Mouse (Mus musculus): ENCODE measurements at regions not wholly inside any gene's neighbourhood (a gene's known extent, or its start where the extent isn't known, plus 50 kb on each side); places are given as distances from the start of the nearest gene placed in this dataset.
A peak's percentile ranks its signal among the peaks of the same experiment; 100 is the strongest.
"Not testable (repeated sequence)": the region's sequence is repeated elsewhere in the genome, so short reads cannot be mapped to it uniquely, and the experiment has no call there.

DNA sequence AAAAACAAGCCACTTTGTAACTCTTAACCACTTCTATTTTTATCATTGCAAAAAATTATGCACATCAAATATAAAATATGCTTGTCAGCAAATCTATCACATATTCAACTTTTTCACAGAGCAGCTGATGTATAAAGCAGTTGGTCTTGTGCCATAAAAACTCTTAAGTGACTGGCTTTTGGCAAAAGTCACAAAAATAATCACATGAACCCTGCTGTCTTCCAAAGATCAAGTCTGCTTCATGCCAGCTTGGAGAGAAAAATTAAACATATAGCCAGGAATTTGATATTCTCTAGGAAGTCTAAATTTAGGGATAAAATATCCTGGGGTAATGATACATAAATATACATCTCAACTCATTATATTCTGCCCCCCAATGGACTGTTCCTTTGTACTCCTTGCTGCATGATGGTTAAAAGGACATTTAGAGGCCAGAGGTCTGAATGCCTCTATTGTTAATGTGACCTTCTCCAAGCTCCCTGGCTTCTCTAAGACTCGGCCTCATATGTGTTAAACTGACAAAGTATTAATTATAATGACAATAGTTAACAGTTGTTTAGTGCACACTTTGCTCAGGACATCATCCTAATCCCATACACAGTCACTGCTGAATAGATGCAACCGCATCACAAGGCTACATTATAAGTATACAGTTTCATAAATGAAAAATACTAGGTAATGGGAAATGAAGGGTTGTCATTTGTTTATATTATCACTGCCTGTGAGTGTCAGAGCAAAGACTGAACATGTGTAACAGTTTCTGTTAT, 422.9 kb upstream of the Hs3st1 start:
- no peak for DNase-seq (ENCODE audit: low spot score in 2 of 2)

DNA sequence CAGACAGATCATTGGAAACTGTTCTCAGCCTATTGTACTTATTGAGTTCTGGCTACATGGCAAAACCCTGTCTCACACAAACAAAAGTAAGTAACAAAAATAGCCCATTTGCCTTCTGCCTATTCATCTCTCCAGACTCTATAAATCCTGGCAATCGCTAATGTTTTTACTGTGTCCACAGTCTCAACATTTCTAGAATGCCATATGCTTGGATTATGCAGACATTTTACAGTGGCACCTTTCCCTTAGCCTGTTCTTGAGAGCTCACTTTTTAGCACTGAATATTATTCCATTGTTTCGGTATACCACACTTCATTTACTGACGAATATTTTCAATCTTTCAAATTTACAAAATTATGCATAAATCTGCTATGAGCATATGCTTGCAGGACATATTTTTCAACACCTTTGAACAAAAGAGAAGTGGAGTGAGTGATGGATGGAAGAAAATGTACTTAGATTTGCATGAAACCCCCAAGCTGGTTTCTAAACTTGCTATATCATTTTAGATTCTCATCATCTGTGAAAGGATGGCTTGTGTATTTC, 381.5 kb upstream of the Hs3st1 start:
- no peak for DNase-seq (ENCODE audit: low spot score in 2 of 2)

DNA sequence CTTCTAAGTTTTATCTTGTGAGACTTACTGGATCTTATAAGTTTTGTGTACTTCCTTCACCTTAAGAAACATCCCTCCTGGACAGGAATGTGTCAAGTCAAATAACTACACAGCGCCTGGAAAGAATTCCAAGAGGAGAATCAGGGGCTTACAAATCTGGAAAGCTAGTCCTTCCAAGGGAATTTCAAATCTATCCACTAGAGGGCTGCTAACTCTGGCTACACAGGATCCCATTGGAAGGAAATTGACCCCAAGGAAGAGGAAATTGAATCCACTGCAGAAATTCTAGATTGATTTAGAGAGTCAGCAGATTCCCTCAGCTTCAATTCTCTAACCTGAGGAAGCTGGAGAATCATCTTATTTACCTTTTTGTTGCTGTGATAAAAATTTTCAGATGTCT, 369.1 kb upstream of the Hs3st1 start:
- DNase-seq (ENCODE audit: low spot score in 2 of 2): no peak

DNA sequence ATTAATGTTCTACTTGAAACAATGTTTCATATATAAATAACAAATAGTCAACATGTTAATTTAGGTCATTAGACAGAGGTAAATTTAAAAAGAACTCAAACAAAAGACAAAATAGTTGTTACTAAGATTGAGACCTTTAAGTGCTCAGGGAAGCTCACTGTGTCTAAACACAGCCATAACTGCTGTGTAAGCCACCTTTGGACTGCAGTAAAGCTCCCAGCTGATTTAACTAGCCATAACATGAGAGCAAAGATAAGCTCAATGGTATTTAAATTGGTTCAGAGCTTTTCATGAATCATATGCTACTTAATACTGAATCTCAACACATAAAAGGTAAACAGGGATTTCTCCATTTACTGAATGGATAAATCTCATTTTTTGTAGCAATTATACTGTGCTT, 361.6 kb upstream of the Hs3st1 start:
- no peak for DNase-seq (ENCODE audit: low spot score in 2 of 2)

DNA sequence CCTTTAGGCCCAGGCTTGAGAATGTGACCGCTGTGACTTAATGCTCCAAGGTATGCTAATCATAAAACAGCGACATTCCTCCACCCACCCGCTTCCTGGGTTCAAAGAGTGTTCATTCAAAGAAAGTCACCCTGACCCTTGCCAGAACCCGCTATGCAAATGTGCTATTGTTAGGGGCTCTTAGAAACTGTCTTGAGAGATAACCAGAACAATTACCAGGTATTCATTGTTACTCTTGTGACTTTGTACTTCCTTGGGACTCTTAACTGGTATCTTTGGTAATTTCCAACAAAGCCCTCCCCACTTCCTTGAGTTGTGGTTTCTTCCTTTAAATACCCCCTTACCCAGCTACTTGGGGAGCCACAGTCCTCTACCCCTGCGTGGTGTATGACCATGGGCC, 334.3 kb upstream of the Hs3st1 start:
- not testable (repeated sequence) for DNase-seq (ENCODE audit: low spot score in 2 of 2)

DNA sequence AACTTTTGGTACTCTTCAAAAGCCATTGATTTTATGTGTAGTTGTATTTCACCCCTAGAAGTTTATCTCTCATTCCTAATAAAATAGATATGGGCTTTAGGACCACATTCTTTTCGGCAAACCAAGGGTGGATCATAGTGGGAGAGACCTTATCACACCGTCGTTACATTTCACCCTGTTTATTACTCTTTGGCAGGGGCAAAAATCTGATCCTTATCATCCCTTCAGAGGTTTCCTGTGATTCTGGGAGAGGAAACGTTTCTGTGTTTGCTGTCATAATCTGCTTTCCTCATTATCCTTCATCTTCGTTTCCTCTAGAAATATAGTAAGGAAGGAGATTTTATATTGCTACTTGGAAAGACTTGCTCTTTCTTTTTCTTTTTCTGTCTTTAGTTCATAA, 290.0 kb upstream of the Hs3st1 start:
- no peak for DNase-seq (ENCODE audit: low spot score in 2 of 2)

DNA sequence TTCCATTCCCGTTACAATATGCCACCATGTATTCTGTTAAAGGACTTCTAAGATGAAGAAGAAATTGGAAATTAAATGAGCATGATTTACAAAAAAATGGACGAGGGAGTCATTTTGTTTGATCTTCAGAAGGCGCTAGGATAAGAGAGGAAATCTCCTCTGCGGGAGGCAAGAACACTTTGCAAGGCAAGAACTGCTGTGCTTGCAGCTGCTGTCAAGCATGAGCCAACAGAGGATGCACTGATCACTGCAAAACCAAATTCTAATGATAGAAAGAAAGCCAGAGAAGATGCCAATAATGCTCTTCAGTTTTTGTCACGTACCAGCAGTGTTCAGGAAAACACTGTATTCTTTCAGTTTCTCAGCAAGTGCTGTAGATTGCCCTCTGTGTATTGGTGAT, 279.2 kb upstream of the Hs3st1 start:
- no peak for DNase-seq (ENCODE audit: low spot score in 2 of 2)

DNA sequence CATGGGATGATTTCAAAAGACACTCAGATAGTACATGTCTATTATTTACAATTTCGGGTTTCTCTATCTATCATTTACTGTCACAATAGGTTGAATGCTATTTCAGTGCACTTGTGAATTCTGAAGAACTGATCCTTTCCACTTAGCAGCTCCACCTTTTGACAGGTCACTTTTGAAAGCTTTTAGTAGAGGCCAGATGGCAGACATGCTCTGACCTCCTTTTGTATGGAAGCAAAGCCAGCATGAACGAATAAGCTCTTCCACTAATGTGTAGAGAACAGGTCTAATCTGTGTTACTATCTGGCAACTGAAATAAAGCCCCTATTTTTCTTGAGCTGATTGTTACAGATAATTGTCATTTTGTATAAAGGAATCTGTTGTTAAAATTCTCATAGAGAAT, 278.4 kb upstream of the Hs3st1 start:
- no peak for DNase-seq (ENCODE audit: low spot score in 2 of 2)

DNA sequence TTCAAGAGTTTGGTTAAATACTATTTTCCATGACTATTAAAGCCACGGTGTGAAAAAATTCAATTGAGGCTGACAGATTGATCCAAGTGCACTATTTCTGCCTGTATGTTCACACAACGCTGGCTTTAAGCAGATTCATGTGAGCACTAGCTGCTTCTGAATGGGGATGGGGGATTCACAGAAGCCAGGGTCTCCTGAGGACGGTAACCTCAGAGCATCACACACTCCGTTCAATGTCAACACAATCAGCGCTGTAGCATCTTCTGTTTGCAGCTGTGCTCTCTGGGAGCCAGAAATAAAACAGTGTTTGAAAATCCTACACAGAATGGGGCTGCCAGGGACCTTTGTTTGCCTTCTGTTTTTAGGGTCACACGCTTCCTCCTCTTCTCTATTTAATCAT, 275.0 kb upstream of the Hs3st1 start:
- DNase-seq (ENCODE audit: low spot score in 2 of 2): no peak

DNA sequence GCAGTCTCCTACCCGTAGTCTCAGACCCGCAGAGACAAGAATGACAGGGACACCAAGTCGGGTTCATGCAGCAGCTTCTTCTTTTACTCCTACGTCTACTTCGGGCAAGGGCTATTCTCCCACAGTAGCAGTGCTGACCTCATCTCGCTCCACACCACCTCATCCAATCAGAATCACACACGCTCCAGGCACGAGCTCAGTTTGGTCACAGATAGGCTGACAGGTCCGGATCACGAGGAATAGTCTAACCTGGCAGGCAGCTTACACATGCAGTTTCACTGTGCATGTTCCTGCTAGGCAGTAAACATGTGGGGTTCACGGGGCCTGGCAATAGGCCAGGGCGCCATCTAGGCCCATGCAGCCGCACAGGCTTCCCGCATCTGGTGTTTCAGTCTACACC, 260.7 kb upstream of the Hs3st1 start:
- no peak for DNase-seq (ENCODE audit: low spot score in 2 of 2)

DNA sequence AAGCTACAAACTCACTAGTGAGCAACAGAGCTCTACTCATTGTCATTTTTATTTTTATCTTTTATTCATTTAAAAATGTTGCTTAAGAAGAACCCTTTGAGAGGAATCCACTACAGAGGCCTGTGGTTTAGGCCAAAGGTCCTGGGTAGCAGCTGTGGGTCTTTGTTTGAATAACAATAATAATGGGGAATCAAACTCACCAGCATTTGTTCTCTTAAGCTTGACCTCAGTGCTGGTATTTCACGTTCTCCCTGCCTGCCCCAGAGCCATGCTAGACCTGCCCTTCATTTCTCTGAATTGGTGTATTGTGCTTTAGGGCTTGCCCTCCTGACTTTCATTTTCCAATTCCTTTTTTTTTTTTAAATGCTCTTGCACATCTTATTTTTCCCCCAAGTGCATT, 232.8 kb upstream of the Hs3st1 start:
- DNase-seq (ENCODE audit: low spot score in 2 of 2): no peak

DNA sequence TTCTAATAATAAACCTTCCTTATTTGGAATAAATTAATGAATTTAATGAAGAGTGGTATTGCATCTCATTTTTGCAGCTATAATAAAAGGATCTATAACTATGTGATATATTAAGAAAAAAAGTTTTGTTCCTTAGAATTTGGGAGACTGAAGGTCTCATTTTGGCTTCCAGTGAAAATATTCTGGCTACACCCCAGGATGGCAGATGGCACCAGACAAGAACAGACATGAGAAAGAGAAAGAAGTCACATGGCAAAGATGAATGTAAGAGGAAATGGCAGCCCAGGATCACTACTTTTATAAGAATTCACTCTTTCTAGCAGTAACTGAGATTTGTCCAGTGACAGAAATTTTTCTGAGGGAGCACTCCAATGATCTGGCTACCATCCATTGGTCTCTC, 209.1 kb upstream of the Hs3st1 start:
- DNase-seq (ENCODE audit: low spot score in 2 of 2): peak in 1 of 2 experiments; percentile 5

DNA sequence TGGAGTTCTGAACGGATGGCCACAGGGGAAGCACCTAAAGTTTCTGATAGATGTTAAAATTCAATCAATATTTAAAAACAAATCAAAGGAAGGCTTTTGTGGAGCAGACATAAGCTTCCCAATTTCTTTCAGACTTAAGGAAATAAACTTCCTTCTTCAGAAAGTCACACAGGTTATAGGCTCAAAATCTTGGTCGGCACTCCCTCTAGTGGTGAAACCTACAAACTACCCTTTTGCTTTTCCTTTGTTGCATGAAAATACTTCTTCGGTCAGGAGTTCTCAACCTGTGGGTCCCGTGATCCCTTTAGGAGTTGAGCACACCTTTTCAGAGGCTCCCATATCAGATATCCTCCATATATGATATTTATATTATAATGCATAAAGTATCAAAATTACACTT, 205.7 kb upstream of the Hs3st1 start:
- peak in 1 of 2 experiments; percentile 10 for DNase-seq (ENCODE audit: low spot score in 2 of 2)

DNA sequence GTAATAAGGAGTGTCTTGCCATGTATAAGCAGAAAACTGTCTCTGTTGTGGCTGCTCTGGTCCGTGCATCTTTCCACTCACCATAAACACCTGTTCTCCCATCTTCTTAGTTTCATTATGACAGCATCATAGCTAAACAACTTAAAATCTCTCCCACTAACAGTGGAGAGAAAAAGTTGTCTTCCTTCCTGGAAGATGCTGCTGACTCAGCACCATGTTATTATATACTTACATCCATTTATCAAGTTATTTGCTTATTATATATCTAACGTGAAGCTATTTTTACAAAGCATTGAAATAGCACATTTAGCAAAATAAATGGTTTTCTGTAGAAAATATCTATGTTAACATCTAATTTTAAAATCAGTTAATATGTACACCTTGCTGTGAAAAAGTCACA, 180.3 kb upstream of the Hs3st1 start:
- no peak for DNase-seq (ENCODE audit: low spot score in 2 of 2)

DNA sequence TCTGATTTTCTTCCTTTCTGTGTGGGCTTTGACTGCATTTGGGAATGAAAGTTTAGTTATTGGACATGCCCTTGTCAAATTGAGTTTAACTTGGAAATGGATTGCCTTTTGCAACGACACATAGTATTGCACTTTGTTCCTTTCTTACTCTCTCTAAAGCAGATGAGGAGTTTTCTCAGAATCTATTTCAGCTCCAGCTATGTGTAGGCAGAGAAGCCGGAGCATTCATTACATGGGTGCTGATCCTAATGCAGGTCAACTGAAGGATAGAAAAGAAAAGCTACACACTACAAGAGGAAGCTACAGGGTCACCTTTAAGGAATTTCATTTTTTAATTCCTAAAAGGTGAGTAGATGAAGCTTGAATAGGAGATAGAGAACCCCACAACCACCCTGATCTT, 176.6 kb upstream of the Hs3st1 start:
- no peak for DNase-seq (ENCODE audit: low spot score in 2 of 2)

DNA sequence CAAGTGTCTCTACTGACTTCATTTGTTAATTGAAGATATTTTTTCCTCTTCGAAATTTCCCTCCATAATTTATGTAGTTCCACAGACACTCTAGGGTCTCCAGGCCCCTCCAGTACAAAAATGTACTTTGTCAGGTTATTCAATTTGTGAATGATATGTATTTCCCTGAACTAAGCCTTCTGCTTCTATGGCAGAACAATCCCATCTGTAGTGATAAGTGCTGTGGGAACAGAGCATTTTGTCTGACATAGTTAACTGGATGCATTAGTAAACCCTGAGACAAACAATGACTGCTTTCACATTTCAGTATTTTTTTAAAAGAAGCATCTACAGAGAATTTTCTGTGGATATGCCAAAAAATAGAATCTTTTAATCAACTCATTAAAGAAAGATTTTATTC, 154.1 kb upstream of the Hs3st1 start:
- DNase-seq (ENCODE audit: low spot score in 2 of 2): peak in 1 of 2 experiments; percentile 34

DNA sequence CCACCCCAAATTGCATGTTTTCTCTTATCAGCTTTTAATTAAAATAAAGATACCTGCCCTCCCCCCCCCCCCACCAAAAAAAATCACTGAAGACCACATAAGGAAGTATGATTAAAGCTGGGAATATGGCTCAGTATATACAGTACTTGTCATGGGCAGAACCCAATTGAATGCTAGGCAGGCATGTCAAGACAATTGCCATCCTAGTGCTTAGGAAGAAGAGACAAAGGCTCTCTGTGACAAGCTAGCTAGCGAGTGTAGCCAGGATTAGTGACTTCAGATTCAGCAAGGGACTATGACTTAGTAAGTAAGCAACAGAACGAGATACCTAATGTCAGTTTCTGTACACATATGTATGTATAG, 116.4 kb upstream of the Hs3st1 start:
- no peak for DNase-seq (ENCODE audit: low spot score in 2 of 2)

DNA sequence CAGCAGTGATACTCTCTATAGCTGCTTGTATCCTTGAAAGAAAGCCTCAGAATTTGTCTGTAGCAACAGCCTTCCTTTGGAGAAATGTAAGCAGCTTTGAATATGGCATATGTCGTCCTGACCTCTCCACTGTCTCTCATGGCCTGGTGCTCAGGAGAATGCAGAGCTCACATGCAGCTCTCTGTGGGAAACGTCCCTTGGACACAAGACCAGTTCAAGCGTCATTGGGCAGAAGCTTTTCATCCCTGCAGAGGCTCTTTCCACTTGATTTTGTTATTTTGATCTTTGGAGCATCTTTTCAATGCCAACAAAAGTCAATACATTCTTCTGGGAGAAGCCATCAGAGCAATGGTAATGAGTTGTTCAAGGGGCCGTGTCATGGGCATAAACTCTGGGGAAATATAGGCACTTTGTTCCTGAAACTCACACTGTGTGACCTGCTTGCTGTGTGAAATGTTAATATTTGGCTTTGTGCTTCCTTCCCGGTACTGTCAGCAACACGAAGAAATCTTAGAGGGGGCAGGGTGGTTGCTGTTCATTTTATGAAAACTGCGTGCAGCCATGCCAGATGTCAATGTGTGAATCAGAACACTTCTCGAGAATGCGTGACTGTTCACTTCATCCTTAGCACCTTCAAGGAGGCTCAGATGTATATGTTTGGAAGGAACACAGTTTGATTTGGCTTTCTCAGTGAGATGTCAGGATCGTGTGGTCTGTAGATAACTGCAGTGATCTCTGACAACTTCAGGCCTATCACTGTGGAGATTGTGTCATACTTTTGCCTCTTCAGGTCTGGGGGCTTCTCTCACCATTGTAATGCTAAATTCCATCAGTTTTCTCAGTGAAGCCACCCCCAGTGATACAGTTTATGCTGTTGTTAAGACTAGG, 115.8 kb upstream of the Hs3st1 start:
- DNase-seq (ENCODE audit: low spot score in 2 of 2): no peak

DNA sequence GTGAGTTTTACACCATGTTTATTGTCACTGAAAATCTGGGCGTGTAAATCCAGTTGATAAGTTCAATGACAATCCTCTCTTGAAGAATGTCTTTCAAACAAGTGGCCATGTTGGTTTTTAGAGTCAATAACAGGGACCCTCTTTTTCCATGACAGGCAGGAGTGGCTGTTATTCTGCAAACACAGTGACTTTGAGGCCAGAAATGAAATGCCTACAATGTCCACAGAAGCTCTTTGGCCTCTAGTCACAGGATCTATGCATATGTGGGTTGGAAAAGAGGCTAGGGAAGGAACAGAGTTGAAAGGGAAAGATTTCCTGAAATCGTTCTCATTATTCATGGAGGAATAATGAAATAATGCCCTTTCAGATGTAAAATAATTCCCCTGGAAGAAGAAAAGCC, 101.9 kb upstream of the Hs3st1 start:
- DNase-seq (ENCODE audit: low spot score in 2 of 2): no peak

DNA sequence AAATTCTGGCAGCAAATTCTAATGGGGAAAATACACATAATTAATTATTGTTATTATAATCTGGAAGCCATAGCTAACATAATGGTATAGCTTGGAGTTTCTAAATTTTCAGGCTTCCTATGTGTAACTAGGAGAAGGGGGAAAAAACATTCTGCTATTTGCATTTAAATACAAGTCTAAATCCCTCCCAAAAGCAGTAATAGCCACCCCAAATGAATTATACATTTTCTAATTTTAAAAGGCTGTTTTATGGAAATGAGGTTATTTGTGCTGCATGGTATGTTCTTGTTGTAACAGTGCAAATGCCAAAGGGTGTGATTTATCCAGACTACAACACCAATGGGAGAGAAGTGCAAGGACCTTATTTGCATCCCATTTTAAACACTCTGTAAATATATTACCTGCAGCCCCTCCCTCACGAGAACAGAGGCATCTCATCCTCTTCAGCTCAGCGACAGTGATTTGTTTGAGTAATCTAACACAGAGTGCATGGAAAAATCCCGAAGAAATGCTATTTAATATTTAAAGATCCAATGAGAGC, 101.4 kb upstream of the Hs3st1 start:
- no peak for DNase-seq (ENCODE audit: low spot score in 2 of 2)

DNA sequence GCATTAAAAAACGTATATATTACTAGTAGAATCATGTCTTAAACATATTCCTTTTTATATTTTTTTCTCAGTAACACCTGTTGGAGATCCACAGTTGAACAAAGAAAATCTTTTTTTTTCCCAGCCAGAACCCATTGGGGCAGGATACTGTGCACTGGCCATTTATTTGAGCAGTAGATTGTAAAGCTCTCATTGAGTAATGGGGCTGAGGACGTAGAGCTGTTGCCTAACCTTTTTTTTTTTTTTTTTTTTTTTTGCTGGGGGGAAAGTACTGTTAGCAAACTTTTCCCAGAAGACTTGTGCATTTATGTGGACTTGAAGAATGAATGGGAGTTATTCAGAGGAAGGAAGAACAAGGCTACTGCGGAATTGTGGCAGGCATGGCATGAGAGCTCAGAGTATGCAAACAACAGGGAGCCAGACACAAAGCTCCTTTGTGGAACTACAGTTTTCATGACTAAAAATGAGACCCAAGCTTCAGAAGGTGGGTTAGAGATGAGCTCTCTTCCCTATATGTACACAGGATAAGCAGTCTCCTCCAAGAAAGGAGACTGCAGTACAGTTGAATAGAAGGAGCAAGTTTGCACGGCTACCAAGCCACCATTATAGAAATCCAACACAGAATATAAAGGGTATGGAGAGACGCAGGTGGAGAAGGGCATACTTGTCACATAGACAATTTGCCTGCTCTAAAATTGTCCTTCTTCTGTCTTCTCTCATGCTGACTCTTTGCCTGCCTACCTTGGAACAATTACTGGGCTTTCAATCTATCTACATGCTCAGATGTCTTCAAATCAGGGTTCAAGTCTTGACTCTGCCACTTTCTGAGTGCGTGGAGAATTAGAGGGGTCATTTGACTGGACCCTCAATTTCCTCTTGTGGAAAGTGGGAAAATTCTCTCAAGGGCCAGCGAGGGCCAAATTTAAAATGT, 100.7 kb upstream of the Hs3st1 start:
- no peak for DNase-seq (ENCODE audit: low spot score in 2 of 2)

Measured in layer of hippocampus, postnatal 14 days (tissue).